9 mouse cellular contexts compared by ENCODE assay signal in genomic region chr15:102458050-102458736, GRCm38 (mm10). TPM values are rescaled to one million over a fixed set of nuclear protein-coding genes. Genes with fewer than 3 reads are reported as not detected.
DNase-seq lines count a peak whose midpoint lies in the region; ATAC-seq and TF ChIP-seq lines count a peak whose summit lies in the region.
"Had no signal": no experiment of that assay in that cellular context is flagged by ENCODE, and none has a peak within 500 bp of the region (broad histone marks: within the 10 kb centered on the region; RNA-seq: fewer than 3 reads in every experiment).

No protein-coding gene starts in this region.

- TF ChIP-seq CTCF in heart, adult 2 months (IDR thresholded peaks at IDR 0.05), result no peak
- no peak for TF ChIP-seq CTCF in cortical plate, adult 2 months (IDR thresholded peaks at IDR 0.05; ENCODE audit: extremely low read depth, insufficient read depth, low read length)

- peak overlapping the region; percentile 59 for H3K4me3 ChIP-seq in heart, adult 2 months
- peak overlapping the region; percentile 54; the same call in 1 of the 2 replicates for H3K4me3 ChIP-seq in cortical plate, adult 2 months (ENCODE audit: insufficient read depth, low read length)
- H3K4me3 ChIP-seq in hindbrain, embryonic 11.5 days (ENCODE audit: low read depth, low read length), result no peak overlapping the region
- peak overlapping the region; percentile 94 for H3K4me3 ChIP-seq in megakaryocyte, embryonic 14.5 days (replicated peaks)

- H3K4me2 ChIP-seq in hindbrain, embryonic 11.5 days (replicated peaks; ENCODE audit: low read depth, low read length), result peak overlapping the region; percentile 45; the same call in 1 of the 2 replicates

- ATAC-seq in hindbrain, embryonic 11.5 days (ENCODE audit: low FRiP score), result no peak

- TF ChIP-seq POLR2A in heart, adult 2 months (IDR thresholded peaks at IDR 0.05; ENCODE audit: insufficient read depth, low read depth, low read length), result no peak
- no peak for TF ChIP-seq POLR2A in cortical plate, adult 2 months (IDR thresholded peaks at IDR 0.05; ENCODE audit: extremely low read depth, insufficient read depth, low read length)

- peak; percentile 43 to 51 for DNase-seq in heart, adult 2 months
- no peak for DNase-seq in heart, postnatal 14 days
- no peak for DNase-seq in hindbrain, embryonic 11.5 days (ENCODE audit: low spot score)
- DNase-seq in right cerebral cortex, postnatal 36 days (ENCODE audit: low spot score in 2 of 2), result no peak
- no peak for DNase-seq in yolk sac, embryonic 10.5 days (ENCODE audit: low spot score)
- no peak for DNase-seq in cerebellum, adult 11 months

- H3K27me3 ChIP-seq in heart, adult 2 months (ENCODE audit: control insufficient read depth, insufficient read depth, low read length), result no peaks in the 10 kb centered on the region
- no peaks in the 10 kb centered on the region for H3K27me3 ChIP-seq in hindbrain, embryonic 11.5 days (ENCODE audit: control insufficient read depth, insufficient read depth, low read length)
- H3K27me3 ChIP-seq in megakaryocyte, embryonic 14.5 days (replicated peaks), result no peaks in the 10 kb centered on the region

- 49% methylated on average over 5 of the region's 5 CpGs for whole genome bisulfite sequencing in heart, adult 2 months
- WGBS in hindbrain, embryonic 11.5 days, result 65% methylated on average over 5 of the region's 5 CpGs

- no peaks in the 10 kb centered on the region for H3K9me3 ChIP-seq in hindbrain, embryonic 11.5 days (ENCODE audit: control insufficient read depth, low read length)
- no peaks in the 10 kb centered on the region for H3K9me3 ChIP-seq in megakaryocyte, embryonic 14.5 days

- H3K9ac ChIP-seq in heart, adult 2 months (ENCODE audit: low read depth, low read length), result no peak overlapping the region
- H3K9ac ChIP-seq in hindbrain, embryonic 11.5 days (ENCODE audit: low read depth, low read length), result no peak overlapping the region

- intact Hi-C loops in heart, adult 2 months (cut with DNase I), result no loop called here
- intact Hi-C loops in heart, postnatal 14 days (cut with DNase I), result no loop called here

- TF ChIP-seq EP300 in heart, adult 2 months (IDR thresholded peaks at IDR 0.05; ENCODE audit: insufficient read depth, low read depth, low read length), result peak; percentile 69; the same call in 1 of the 2 replicates

- H3K27ac ChIP-seq in heart, adult 2 months, result peak overlapping the region; percentile 80
- H3K27ac ChIP-seq in cortical plate, adult 2 months (ENCODE audit: insufficient read depth, low read length), result no peak overlapping the region
- H3K27ac ChIP-seq in hindbrain, embryonic 11.5 days (ENCODE audit: low read depth, low read length), result no peak overlapping the region

- H3K36me3 ChIP-seq in heart, adult 2 months (ENCODE audit: control insufficient read depth, insufficient read depth, low read length), result no peaks in the 10 kb centered on the region
- H3K36me3 ChIP-seq in hindbrain, embryonic 11.5 days (ENCODE audit: control insufficient read depth, insufficient read depth, low read length), result no peaks in the 10 kb centered on the region
- peaks cover 20% of the 10 kb centered on the region for H3K36me3 ChIP-seq in megakaryocyte, embryonic 14.5 days (replicated peaks; ENCODE audit: low read length)

- H3K4me1 ChIP-seq in heart, adult 2 months (ENCODE audit: control insufficient read depth, insufficient read depth, low read length), result peaks cover 7% of the 10 kb centered on the region; the same call in 1 of the 2 replicates
- H3K4me1 ChIP-seq in cortical plate, adult 2 months (ENCODE audit: control insufficient read depth, insufficient read depth, low read length), result no peaks in the 10 kb centered on the region
- H3K4me1 ChIP-seq in hindbrain, embryonic 11.5 days (replicated peaks; ENCODE audit: control insufficient read depth, insufficient read depth, low read length), result no peaks in the 10 kb centered on the region
- peaks cover 55% of the 10 kb centered on the region for H3K4me1 ChIP-seq in megakaryocyte, embryonic 14.5 days

- no peaks in the 10 kb centered on the region for H3K79me2 ChIP-seq in heart, adult 2 months (replicated peaks; ENCODE audit: control insufficient read depth, insufficient read depth, low read length)

RNA-seq across cellular contexts. Expression of gene Prr13, which starts 0.6 kb away (rescaled TPM):
- 10 to 100 TPM; 22.8 to 23.2 TPM for total RNA-seq in heart, adult 2 months (2021)
- 75.5 and 78.4 TPM in 2 replicates for polyA plus RNA-seq in heart, adult 2 months (2012; rRNA removed)
- total RNA-seq in heart, postnatal 14 days (2021), result 10 to 100 TPM; 21.1 to 21.7 TPM
- polyA plus RNA-seq in cortical plate, adult 2 months (2012; rRNA removed), result 85.6 and 90.3 TPM in 2 replicates
- 108 and 118 TPM in 2 replicates for polyA plus RNA-seq in hindbrain, embryonic 11.5 days (2014; fragmentation: Nextera tagmentation; extraction: Ambion mirVana)
- 978 and 1,945 TPM in 2 replicates for polyA plus RNA-seq in megakaryocyte, embryonic 14.5 days (2012; ENCODE audit: insufficient read depth, low replicate concordance)

RNA-seq across cellular contexts. Expression of gene Pcbp2, which starts 12.1 kb away (rescaled TPM):
- total RNA-seq in heart, adult 2 months (2021), result 100 to 1,000 TPM; 442 to 494 TPM
- 384 and 453 TPM in 2 replicates for polyA plus RNA-seq in heart, adult 2 months (2012; rRNA removed)
- 100 to 1,000 TPM; 479 to 482 TPM for total RNA-seq in heart, postnatal 14 days (2021)
- 415 and 432 TPM in 2 replicates for polyA plus RNA-seq in cortical plate, adult 2 months (2012; rRNA removed)
- polyA plus RNA-seq in hindbrain, embryonic 11.5 days (2014; fragmentation: Nextera tagmentation; extraction: Ambion mirVana), result 238 and 273 TPM in 2 replicates
- polyA plus RNA-seq in megakaryocyte, embryonic 14.5 days (2012; ENCODE audit: insufficient read depth, low replicate concordance), result 254 and 404 TPM in 2 replicates

RNA-seq across cellular contexts. Expression of gene Amhr2, which starts 13.0 kb away (rescaled TPM):
- total RNA-seq in heart, adult 2 months (2021), result under 1 TPM; 0.36 to 0.60 TPM
- 0.31 and 0.44 TPM in 2 replicates for polyA plus RNA-seq in heart, adult 2 months (2012; rRNA removed)
- total RNA-seq in heart, postnatal 14 days (2021), result 1 to 10 TPM in 1 of 2 experiments, under 1 TPM in 1; 0.66 to 1.0 TPM
- polyA plus RNA-seq in cortical plate, adult 2 months (2012; rRNA removed), result 1.2 and 1.4 TPM in 2 replicates
- polyA plus RNA-seq in hindbrain, embryonic 11.5 days (2014; fragmentation: Nextera tagmentation; extraction: Ambion mirVana), result 0.28 and 0.46 TPM in 2 replicates
- 0.37 TPM in 1 of 2 replicates, not detected in the other for polyA plus RNA-seq in megakaryocyte, embryonic 14.5 days (2012; ENCODE audit: insufficient read depth, low replicate concordance)

RNA-seq across cellular contexts. Expression of gene Gm10337, which starts 45.3 kb away (rescaled TPM):
- not detected for total RNA-seq in heart, adult 2 months (2021)
- polyA plus RNA-seq in heart, adult 2 months (2012; rRNA removed), result not detected in 2 replicates
- not detected for total RNA-seq in heart, postnatal 14 days (2021)
- not detected in 2 replicates for polyA plus RNA-seq in cortical plate, adult 2 months (2012; rRNA removed)
- 5.1 and 8.8 TPM in 2 replicates for polyA plus RNA-seq in hindbrain, embryonic 11.5 days (2014; fragmentation: Nextera tagmentation; extraction: Ambion mirVana)
- polyA plus RNA-seq in megakaryocyte, embryonic 14.5 days (2012; ENCODE audit: insufficient read depth, low replicate concordance), result not detected in 2 replicates
- total RNA-seq: neutrophil, adult 5-6 weeks had no signal

RNA-seq across cellular contexts. Expression of gene Sp1, which starts 52.2 kb away (rescaled TPM):
- total RNA-seq in heart, adult 2 months (2021), result 10 to 100 TPM; 36.5 to 41.5 TPM
- 9.6 and 17.3 TPM in 2 replicates for polyA plus RNA-seq in heart, adult 2 months (2012; rRNA removed)
- 10 to 100 TPM; 47.5 to 52.3 TPM for total RNA-seq in heart, postnatal 14 days (2021)
- polyA plus RNA-seq in cortical plate, adult 2 months (2012; rRNA removed), result 10.3 and 10.5 TPM in 2 replicates
- polyA plus RNA-seq in hindbrain, embryonic 11.5 days (2014; fragmentation: Nextera tagmentation; extraction: Ambion mirVana), result 10.5 and 11.5 TPM in 2 replicates
- 3.9 and 15.5 TPM in 2 replicates for polyA plus RNA-seq in megakaryocyte, embryonic 14.5 days (2012; ENCODE audit: insufficient read depth, low replicate concordance)

Comparison
In these comparisons a context has a peak if more than half of its experiments do, and no peak if none do; other contexts are left out.
1. DNase-seq: peak in heart, adult 2 months (2 of 2); none in heart, postnatal 14 days (0 of 2), hindbrain, embryonic 11.5 days (single experiment), right cerebral cortex, postnatal 36 days (0 of 2), yolk sac, embryonic 10.5 days (single experiment) and cerebellum, adult 11 months (single experiment).